Mouse (Mus musculus): ENCODE results near the gene Oxgr1.
"Not testable (repeated sequence)": the region's sequence is repeated elsewhere in the genome, so short reads cannot be mapped to it uniquely, and the experiment has no call there.

Oxgr1 gene

GRCm38 (mm10) chr14:120042187-120042820 is at the start of gene Oxgr1:
TSS of gene Oxgr1 (minus strand) at chr14:120042435.
- no peak for DNase-seq

DNA sequence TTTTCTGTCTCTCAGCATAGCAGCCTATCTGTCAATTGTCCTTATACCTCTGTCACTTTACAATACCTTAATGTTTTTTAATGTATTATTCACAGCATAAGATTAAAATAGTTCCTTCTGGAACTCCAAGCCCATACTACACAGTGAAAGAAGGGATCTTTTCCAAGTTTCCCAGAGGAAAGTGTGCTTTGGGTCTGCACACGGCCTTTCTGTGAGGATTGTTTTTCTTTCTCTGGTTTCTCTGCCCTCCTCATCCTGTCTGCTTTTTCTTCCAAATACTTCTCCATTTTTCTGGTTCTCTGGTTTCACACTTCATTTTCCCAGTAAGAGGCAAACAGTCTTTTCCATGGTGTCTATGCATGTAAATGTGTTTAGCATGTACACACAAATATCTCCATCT is 48.2 kb upstream of the Oxgr1 start:
- DNase-seq: no peak

DNA sequence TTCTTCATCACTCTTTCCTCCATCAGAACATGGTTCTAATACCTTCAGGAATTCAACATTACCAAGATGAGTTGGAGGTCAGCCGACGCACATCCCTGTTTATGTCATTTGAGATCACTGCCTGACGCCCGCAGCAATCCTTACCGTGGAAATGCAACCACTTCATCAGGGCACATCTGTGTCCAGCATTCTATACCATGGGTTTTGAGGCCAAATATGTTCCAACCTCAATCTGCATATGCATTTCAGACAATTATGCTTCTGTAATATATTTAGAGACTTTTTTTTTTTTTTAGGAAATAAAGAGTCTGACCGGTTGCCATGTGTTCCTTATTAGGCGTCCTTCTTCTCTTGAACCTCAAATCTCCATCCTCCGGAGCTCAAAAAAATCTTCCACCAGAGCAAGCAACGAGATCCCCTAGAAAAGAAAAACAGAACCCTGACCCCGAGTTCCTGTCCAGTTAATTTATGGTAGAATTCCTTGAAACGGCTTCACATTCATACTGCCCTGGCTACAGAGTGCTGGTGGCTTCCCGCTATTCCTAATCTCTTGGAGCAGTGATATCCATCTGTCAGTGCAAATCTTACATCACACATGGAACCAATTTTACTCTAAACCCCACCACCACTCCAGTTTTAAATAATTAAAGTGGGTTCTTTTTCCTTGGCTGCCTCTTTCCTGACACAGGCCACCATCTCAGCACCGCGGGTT is 47.6 kb upstream of the Oxgr1 start:
- no peak for DNase-seq

- DNase-seq: no peak
Observed at GRCm38 (mm10) chr14:120089006-120089648, 46.9 kb upstream of the Oxgr1 start.

GRCm38 (mm10) chr14:120084084-120084667 is 41.9 kb upstream of the Oxgr1 start:
- no peak for DNase-seq

- no peak for DNase-seq
Observed at GRCm38 (mm10) chr14:120076192-120076591, 34.0 kb upstream of the Oxgr1 start.

DNA sequence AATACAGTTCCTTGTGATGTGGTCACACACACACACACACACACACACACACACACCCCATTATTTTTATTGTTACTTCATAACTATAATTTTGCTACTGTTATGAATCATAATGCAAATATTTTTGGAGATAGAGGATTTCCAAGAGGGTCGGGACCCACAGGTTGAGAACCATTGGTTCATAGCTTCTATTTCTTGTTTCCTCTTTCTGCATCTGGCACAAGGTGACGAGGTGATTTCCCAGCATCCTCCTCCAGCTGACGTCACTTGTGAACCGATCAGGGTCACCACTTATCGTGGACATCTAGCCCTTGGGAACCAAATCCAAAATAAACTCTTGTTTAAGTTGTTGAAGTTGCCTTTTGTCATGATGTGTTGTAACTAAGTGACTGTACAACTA is 33.5 kb upstream of the Oxgr1 start:
- DNase-seq: no peak

GRCm38 (mm10) chr14:120074231-120074630 is 32.0 kb upstream of the Oxgr1 start:
- no peak for DNase-seq

DNA sequence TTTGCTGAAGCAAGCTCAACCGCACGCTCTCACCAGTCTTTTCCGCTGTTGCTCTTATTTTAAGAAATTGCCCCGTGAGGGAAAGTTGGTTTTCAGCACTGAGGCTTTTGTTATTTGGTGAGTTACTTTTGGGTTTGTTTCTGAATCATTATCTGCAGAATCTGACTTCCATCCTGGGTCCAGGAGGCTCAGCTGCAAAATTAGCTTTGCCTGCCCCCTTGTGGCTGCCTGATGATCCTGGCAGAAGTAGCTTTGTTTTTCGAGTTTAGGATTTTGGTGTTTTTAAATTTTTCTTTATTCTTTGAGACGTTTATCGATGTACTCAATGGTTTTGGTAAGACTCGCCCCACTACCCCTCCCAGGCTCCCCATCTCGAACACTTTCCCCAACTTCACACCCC is 18.9 kb upstream of the Oxgr1 start:
- DNase-seq: peak; percentile 64

DNA sequence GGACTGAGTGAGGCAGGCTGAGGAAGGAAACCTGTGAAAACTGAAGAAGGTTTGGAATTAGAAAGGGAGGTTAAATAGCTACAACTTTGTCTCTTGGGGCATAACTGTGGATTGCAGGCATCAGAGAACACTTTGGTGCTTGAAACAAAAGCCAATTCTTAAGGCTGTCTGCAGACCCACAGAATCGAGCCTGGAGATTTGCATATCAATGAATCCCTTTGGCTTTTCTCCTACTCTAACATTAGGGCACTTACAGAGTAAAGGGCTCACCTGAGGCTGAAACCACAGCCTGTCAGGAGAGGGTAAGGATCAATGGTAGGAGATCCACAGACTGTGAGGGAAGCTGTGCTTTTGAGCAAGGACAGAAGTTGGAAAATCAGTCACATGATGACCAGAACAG is 8.8 kb downstream of the Oxgr1 start:
- no peak for DNase-seq

- no peak for DNase-seq
Observed at GRCm38 (mm10) chr14:120019948-120020347, 22.3 kb downstream of the Oxgr1 start.

GRCm38 (mm10) chr14:120009969-120010872 is 32.0 kb downstream of the Oxgr1 start:
- DNase-seq: no peak

DNA sequence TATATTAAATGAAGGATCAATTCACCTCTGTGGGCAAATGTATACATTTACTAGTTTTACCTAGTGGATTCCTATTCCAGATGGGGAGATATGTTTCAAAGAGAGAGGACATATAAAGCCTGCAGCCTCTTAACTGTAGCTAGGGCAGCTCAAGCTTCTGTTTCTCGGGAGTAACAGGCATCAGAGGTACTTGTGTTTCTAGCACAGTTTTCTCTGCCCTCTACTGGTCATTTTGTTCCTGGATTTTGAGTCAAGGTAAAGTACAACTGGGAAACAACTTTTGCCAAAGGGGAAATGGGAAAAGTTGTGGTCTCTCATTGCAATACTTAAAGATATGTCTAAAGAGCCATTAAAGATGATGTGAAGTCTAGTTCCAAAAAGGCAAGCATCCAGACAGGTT is 37.1 kb downstream of the Oxgr1 start:
- no peak for DNase-seq

DNA sequence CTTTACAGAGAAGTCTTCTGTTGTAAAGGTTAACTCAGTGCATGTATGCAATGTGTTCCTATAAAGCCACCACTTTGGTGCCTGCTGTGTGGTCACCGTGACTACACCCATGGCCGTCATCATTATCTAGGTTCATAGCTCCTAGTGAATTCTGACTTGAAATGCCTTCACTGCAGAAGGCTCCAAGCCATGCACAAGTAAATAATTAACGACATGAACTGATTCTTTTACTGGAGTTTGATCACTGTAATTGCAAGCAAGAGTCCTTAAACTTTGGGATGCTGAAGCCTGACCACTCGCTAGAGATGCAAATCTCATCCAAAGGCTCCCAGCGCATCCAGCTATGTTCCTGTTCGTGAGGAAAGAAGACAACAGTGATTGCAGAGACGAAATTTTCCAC is 38.6 kb downstream of the Oxgr1 start:
- DNase-seq: no peak

DNA sequence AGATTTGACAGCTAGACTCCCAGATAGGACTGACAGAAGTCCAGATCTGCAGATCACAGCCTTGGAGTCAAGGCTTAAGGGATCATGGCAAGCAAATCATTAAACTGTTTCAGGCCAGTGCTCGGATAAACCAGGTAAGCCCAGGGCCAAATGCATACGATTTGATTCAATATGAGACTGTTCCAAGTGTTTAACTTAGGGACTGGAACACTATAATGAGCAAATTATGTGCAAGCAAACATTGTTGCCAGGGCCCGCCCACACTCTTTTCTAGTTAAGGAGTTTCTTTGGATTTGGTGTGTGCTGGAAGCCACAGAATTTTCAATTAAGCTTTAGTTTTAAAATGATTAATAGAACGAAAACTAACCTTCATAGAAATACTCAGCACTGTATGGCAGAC is 39.6 kb downstream of the Oxgr1 start:
- DNase-seq: no peak

DNA sequence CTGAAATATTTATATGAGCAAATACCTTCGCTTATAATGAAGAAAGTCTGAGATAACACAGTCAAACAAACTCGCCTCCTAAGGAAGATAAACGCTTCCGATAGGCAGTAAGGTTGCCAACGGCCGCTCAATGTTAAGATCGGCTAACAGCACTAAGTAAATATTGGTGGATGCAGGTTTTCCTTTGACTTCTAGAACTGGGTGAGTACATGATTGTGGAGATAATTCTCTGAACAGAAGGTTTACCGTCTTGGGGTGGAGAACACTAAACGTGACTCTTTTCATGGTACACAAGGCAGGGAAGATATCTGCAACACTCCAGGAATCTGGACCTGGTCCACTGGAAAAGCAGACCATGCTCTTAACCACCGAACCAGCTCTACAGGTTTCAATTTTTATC is 52.6 kb downstream of the Oxgr1 start:
- DNase-seq: no peak

GRCm38 (mm10) chr14:119988937-119989645 is 53.1 kb downstream of the Oxgr1 start:
- DNase-seq: no peak

DNA sequence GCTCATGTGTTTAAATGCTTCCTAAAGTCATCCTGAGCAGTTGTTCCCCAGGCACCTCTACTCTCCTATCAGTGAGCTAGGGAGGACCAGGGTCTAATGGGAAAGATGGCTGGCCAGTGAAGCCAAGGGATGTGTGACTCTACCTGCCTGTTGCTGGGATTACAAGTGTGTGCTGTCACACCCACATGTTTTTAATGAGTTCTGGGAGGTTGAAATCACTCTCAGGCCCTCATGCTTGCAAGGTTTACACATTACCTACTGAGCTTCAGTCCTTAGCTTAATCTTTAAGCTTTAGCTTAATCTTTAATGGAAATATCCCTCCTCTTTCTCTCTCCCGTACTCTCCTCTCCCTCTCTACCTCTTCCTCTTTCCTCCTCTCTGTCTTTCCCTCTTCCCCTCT is 55.0 kb downstream of the Oxgr1 start:
- DNase-seq: no peak

DNA sequence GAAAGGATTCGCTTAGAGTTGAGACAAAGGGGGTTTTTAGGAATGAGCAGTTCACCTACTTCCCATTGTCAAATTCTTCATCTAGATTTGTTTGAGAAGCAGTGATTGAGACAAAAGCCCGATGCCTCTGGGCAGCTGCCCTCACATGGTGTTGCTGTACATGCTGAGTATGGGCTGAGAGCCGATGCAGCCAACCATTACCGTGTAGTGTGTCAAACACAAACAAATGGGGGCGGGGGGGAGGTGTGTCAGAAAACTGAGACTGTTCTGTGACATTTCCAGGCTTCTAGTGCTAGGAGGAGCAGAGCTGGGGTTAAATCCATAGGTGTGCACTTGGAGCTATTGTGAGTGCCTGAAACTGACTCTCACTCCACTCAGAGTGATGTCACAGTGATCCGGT is 55.5 kb downstream of the Oxgr1 start:
- no peak for DNase-seq

- DNase-seq: not testable (repeated sequence)
Observed at GRCm38 (mm10) chr14:119986351-119986750, 55.9 kb downstream of the Oxgr1 start.

GRCm38 (mm10) chr14:119981314-119981713 is 60.9 kb downstream of the Oxgr1 start:
- DNase-seq: no peak

DNA sequence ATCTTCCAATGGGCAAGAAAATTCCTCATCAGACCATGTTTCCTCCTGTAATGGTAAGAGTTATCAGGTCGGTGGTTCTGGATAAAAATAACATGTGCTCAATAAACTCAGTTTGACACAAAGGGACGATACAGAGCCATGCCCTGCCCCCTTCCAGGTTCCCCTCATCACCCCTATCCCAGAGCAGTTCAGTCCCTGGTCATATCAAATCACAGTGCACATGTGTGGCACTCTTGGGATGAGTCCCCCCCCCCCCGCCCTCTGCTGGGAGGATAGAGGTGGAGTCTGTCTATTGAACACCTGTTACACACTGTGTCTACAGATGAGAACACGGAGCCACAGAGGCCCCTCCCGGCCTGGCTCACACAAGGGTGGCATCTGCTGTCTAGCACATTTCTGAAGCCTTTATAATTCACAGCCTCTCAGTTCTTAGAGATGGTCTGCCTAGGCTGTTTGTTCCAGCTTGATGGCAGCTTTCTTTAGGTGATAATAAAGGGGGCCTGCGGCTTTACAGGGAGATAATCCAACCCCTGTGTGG is 61.5 kb downstream of the Oxgr1 start:
- DNase-seq: no peak
